Mouse (Mus musculus) left cerebral cortex, adult 18-20 months (tissue): Measurements from ENCODE around the gene Fuca1. TPM values are rescaled to one million over a fixed set of nuclear protein-coding genes. Genes with fewer than 3 reads are reported as not detected.
"Not testable (repeated sequence)": the region's sequence is repeated elsewhere in the genome, so short reads cannot be mapped to it uniquely, and the experiment has no call there.

Experiments
- DNase-seq, 2 experiments: peaks; one replicate each; pipeline ENCODE4 v3.0.0; 2021 to 2022; ENCODE audit warnings: low spot score in 2 of 2, mixed read lengths in 1 of 2
- total RNA-seq, 2 experiments: library from RNA; stranded (reverse); gene quantifications; 2 replicates each; pipeline ENCODE4 v1.2.3; 2021

Fuca1 gene
- total RNA-seq, 2 experiments from 2014 or later, result 33.6 to 36.5 TPM

DNA sequence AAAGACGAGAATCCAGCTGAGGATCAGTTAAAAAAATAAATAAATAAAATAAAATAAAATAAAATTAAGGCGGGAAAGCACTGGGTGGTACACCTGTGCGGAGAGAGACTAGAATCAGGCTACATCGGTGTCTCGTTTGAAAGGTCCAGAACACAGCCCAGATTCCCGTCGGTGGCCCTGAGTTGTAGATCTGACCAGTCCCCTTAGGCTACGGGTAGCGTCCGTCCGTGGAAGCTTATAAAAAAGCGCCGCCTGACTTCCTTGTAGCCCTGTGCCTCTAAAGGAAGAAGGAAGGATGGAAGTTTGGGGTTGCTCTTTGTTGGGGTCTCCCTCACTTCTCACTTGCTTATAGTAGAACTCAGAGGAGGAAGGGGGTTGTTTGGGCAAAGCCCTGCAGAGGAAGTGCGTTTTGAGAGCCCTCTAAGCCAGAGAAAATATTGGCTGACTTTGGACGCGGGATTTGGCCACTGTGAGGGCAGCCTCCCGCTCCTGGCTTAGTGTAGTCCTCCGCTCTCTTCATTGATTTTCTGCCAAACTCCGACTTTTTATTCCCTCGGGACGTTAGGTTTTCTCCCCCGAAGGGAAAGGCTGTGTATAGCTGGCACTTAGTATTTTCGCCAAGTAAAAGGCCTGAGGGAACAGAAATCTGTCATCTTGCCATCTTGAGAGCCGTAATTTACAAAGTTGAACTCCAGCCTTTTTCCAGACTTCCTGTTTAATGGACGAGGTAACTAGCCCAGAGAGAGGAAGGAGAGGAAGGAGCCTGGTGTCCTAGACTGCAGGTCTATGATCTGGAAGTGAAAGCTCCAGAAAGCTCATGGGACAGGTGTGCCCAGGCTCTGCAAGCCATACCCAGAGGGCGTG lies 954 bp downstream of the Fuca1 start:
- DNase-seq, result no peak

DNA sequence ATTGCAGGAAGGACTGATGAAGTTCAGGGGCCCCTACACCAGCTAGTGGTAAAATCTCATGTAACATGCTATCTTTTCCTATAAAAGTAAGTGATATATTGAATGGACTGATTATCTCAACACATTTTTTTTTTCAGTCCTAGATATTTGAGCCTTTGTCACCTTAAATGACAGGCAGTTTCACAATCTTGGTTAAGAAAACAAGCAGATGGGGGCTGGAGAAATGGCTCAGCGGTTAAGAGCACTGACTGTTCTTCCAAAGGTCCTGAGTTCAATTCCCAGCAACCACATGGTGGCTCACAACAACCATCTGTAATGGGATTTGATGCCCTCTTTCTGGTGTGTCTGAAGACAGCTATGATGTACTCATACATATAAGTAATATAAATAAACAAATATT lies 1.7 kb downstream of the Fuca1 start:
- no peak for DNase-seq

DNA sequence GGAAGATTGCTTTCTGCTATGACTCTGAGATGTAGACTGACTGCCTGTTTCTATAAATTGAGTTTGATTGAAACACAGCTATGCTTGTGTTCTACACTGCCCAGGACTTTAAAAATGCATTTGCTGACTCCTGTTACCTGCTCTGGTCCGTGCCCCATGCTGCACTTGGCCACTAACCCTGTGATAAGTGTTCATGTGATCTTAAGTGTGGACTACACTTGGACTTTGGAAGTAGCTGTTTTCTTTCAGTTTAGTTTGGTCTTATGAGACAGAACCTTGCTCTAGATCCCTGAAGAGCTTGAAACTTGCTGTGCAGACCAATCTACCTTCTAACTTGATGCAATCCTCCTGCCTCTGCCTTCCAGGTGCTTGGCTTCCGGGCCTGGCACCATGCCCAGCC lies 3.9 kb downstream of the Fuca1 start:
- no peak for DNase-seq

GRCm38 (mm10) chr4:135925341-135925740 lies 4.8 kb downstream of the Fuca1 start:
- DNase-seq, result no peak

GRCm38 (mm10) chr4:135926195-135926808 lies 5.8 kb downstream of the Fuca1 start:
- no peak for DNase-seq

DNA sequence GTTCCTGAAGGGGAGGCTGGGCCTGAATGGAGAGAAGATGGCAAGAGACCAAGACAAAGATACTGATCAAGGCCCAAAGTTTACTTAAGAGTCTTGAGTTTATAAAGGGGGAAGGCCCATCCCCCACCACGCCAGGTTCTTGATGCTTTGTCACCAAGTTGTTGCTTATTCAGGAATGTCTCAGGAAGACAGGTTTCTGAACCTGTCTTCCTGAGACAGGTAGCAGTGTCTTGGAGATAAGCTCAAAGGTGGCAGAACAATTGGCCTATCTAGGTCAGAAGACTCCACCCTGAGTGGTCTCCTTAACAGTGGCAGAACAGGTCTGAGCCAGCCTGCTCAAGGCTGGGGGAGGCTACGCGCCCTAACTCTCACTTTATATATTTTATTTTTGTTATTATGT lies 6.3 kb downstream of the Fuca1 start:
- DNase-seq, result no peak

GRCm38 (mm10) chr4:135928376-135928775 lies 7.8 kb downstream of the Fuca1 start:
- no peak for DNase-seq

GRCm38 (mm10) chr4:135929405-135929804 lies 8.9 kb downstream of the Fuca1 start:
- DNase-seq, result no peak

- DNase-seq, result no peak
These were observed 9.3 kb downstream of the Fuca1 start for GRCm38 (mm10) chr4:135929828-135930227.

DNA sequence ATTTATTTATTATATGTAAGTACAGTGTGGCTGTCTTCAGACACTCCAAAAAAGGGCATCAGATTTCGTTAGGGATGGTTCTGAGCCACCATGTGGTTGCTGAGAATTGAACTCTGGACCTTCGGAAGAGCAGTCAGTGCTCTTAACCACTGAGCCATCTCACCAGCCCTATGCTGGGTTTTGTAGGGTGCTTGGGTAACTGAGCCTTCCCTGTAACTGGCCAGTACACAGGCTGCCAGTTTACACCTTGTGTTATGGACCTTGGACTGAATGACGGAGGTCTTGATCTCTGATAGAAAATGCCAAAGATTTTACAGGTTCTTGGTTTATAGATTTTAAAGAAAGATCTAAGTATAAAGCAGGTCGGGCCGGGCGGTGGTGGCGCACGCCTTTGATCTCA lies 9.7 kb downstream of the Fuca1 start:
- DNase-seq, result no peak

- DNase-seq, result no peak
These were observed 11.3 kb downstream of the Fuca1 start for GRCm38 (mm10) chr4:135931832-135932231.

DNA sequence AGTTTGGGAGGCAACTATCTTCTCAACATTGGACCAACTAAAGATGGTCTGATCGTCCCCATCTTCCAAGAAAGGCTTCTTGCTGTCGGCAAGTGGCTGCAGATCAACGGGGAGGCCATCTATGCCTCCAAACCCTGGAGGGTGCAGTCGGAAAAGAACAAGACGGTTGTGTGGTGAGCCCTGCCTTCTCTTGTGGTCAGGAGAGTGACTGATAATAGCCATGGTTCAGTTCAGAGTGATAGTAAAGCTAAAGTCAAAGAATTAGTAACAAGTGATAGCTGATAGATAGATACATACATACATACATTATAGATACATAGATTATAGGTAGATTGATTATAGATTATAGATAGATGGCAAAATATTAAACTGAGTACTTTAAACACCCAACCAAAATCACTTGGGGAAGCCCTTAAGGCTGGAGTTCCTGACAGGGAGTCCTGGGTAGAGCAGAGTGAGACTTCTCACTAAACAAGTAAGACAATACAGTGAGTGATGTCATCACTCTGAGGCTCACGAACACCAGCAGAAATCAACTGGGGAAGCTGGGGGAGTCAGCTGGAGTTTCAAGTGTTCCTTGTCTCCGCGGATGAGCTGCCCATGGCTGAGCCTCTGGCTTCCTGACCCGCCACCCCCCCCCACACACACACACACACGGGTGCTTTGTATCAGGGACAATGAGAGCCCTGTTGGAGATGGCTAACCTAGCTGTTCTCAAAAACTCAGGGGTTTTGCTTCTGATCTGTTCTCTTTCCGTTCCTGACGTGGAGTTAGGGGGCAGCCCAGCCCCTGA lies 14.4 kb downstream of the Fuca1 start:
- DNase-seq, result no peak

DNA sequence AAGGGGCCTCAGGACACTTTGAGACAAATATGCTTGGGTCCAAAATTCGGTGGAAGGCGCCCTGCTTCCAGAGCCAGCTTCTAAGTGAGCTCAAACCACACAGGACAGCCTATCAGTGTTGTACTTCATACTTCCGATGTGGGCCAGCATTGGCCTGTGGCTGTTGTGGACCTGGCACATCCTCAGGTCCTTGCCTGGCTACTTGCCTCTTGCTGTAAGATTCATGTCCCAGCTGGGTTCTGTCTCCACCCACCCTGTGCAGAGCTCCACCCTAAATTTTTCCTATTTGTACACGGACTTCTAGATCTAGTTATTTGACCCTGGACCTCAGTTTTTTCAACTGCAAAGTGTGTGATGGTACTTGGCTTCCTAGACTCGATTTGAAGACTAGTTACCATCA lies 15.0 kb downstream of the Fuca1 start:
- DNase-seq, result no peak

GRCm38 (mm10) chr4:135938858-135939257 lies 18.3 kb downstream of the Fuca1 start:
- no peak for DNase-seq

GRCm38 (mm10) chr4:135941026-135941425 lies 20.5 kb downstream of the Fuca1 start:
- DNase-seq, result not testable (repeated sequence)

DNA sequence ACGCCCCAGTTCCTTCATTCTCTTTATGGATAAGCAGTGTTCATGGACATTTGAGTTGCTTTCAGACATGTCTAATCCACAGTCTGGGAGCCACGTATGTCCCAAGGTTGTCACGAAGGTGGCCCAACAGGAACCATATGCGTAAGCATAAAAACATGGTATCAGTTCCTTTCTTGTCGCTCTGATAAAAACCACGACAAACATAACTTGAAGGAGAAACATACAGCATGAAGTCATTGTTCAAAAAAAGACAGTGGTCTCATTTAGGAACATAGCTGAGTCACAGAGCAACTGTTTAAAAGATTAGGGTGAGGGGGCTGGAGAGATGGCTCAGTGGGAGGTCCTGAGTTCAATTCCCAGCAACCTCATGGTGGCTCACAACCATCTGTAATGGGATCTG lies 21.7 kb downstream of the Fuca1 start:
- no peak for DNase-seq

GRCm38 (mm10) chr4:135943389-135943788 lies 22.9 kb downstream of the Fuca1 start:
- DNase-seq, result no peak

- no peak for DNase-seq
These were observed 25.2 kb downstream of the Fuca1 start for GRCm38 (mm10) chr4:135945706-135946105.

DNA sequence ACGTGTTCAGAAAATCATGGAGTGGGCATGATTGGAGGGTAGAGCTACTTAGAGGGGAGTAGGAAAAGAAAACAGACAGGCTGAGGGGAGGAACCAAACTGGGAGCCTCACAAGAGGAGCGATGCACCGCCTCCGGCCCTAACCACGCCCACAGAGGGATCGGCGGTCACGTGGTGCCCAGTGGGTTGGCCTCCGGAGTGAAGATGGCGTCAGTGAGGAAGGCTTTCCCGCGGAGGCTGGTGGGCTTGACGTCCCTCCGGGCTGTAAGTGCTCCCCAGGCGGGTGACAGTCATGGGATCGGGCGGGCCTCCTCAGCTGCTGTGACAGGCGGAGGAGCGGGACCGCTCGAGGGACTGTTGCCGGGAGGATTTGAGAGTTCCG lies 25.7 kb downstream of the Fuca1 start, which contains the start of gene Hmgcl:
Hmgcl (plus strand) TSS at position 171 of the 381 bp plus-strand sequence.
- peak; percentile 94 for DNase-seq

GRCm38 (mm10) chr4:135946659-135947301 lies 26.2 kb downstream of the Fuca1 start:
- DNase-seq, result peak in 1 of 2 experiments; percentile 27

- DNase-seq, result no peak
These were observed 27.6 kb downstream of the Fuca1 start for GRCm38 (mm10) chr4:135948142-135948541.
